In genomic region chr11:96397806-96398335, GRCm38 (mm10) we compare ENCODE assay signal across 15 mouse cellular contexts. TPM values are rescaled to one million over a fixed set of nuclear protein-coding genes. Genes with fewer than 3 reads are reported as not detected.
A peak's percentile ranks its signal among the peaks of the same experiment; 100 is the strongest.
DNase-seq lines count a peak whose midpoint lies in the region; ATAC-seq lines count a peak whose summit lies in the region.
"Had no signal": no experiment of that assay in that cellular context is flagged by ENCODE, and none has a peak within 500 bp of the region (broad histone marks: within the 10 kb centered on the region; RNA-seq: fewer than 3 reads in every experiment).

No protein-coding gene starts in this region.

- no peaks in the 10 kb centered on the region for H3K27me3 ChIP-seq in kidney, embryonic 15.5 days
- 0 out of 2 replicates have a peak, but pooled peaks cover 5% of the 10 kb centered on the region for H3K27me3 ChIP-seq in midbrain, embryonic 11.5 days (ENCODE audit: control insufficient read depth, insufficient read depth, low read length)
- H3K27me3 ChIP-seq in midbrain, embryonic 13.5 days, result peaks cover 8% of the 10 kb centered on the region; the same call in 1 of the 2 replicates
- H3K27me3 ChIP-seq in midbrain, embryonic 15.5 days (replicated peaks), result peaks cover 13% of the 10 kb centered on the region

- DNase-seq in kidney, adult 18-20 months, result no peak
- peak; percentile 81 for DNase-seq in midbrain, embryonic 11.5 days (ENCODE audit: low spot score, missing footprints)
- DNase-seq in lung, postnatal 4 days, result peak; percentile 32 to 37
- no peak for DNase-seq in MN1 (ENCODE audit: low spot score)
- DNase-seq: cerebellum, adult 18-20 months; kidney, adult 8-10 months had no signal

- no peaks in the 10 kb centered on the region for H3K36me3 ChIP-seq in kidney, embryonic 15.5 days
- no peaks in the 10 kb centered on the region for H3K36me3 ChIP-seq in midbrain, embryonic 11.5 days (ENCODE audit: control insufficient read depth, insufficient read depth, low read length)
- no peaks in the 10 kb centered on the region for H3K36me3 ChIP-seq in midbrain, embryonic 13.5 days
- H3K36me3 ChIP-seq in midbrain, embryonic 15.5 days (replicated peaks), result no peaks in the 10 kb centered on the region
- H3K36me3 ChIP-seq: embryonic facial prominence, embryonic 13.5 days; forebrain, embryonic 10.5 days; hindbrain, embryonic 12.5 days had no signal

- no peak overlapping the region for H3K4me3 ChIP-seq in kidney, embryonic 15.5 days (replicated peaks)
- H3K4me3 ChIP-seq in midbrain, embryonic 11.5 days (ENCODE audit: low read depth, low read length), result no peak overlapping the region
- no peak overlapping the region for H3K4me3 ChIP-seq in midbrain, embryonic 13.5 days (replicated peaks)
- H3K4me3 ChIP-seq in midbrain, embryonic 15.5 days, result no peak overlapping the region
- H3K4me3 ChIP-seq: embryonic facial prominence, embryonic 13.5 days; hindbrain, embryonic 12.5 days had no signal

- 0 out of 2 replicates have a peak, but pooled peaks have one; percentile 18 for ATAC-seq in kidney, embryonic 15.5 days (replicated peaks; ENCODE audit: low FRiP score)
- ATAC-seq in midbrain, embryonic 11.5 days (ENCODE audit: low FRiP score), result no peak
- ATAC-seq in midbrain, embryonic 13.5 days, result no peak
- ATAC-seq in midbrain, embryonic 15.5 days (replicated peaks), result no peak
- ATAC-seq: midbrain, embryonic 16.5 days had no signal

- peak overlapping the region; percentile 84 for H3K27ac ChIP-seq in kidney, embryonic 15.5 days
- H3K27ac ChIP-seq in midbrain, embryonic 11.5 days (ENCODE audit: low read depth, low read length), result no peak overlapping the region
- no peak overlapping the region for H3K27ac ChIP-seq in midbrain, embryonic 13.5 days
- H3K27ac ChIP-seq in midbrain, embryonic 15.5 days, result no peak overlapping the region
- H3K27ac ChIP-seq: embryonic facial prominence, embryonic 13.5 days; macrophage had no signal

- H3K9me3 ChIP-seq in kidney, embryonic 15.5 days (replicated peaks), result no peaks in the 10 kb centered on the region
- H3K9me3 ChIP-seq in midbrain, embryonic 11.5 days (ENCODE audit: control insufficient read depth, low read length), result no peaks in the 10 kb centered on the region
- no peaks in the 10 kb centered on the region for H3K9me3 ChIP-seq in midbrain, embryonic 13.5 days
- no peaks in the 10 kb centered on the region for H3K9me3 ChIP-seq in midbrain, embryonic 15.5 days
- H3K9me3 ChIP-seq: embryonic facial prominence, embryonic 13.5 days; forebrain, embryonic 10.5 days; hindbrain, embryonic 12.5 days had no signal

- 0 out of 2 replicates have a peak overlapping the region, but pooled peaks have one; percentile 35 for H3K4me2 ChIP-seq in kidney, embryonic 15.5 days
- no peak overlapping the region for H3K4me2 ChIP-seq in midbrain, embryonic 11.5 days
- no peak overlapping the region for H3K4me2 ChIP-seq in midbrain, embryonic 13.5 days (replicated peaks)
- no peak overlapping the region for H3K4me2 ChIP-seq in midbrain, embryonic 15.5 days
- H3K4me2 ChIP-seq: embryonic facial prominence, embryonic 13.5 days had no signal

- 44% methylated on average over 7 of the region's 7 CpGs for WGBS in kidney, embryonic 15.5 days
- 22% methylated on average over 7 of the region's 7 CpGs for WGBS in midbrain, embryonic 11.5 days
- 22% methylated on average over 7 of the region's 7 CpGs for WGBS in midbrain, embryonic 13.5 days
- WGBS in midbrain, embryonic 15.5 days, result 31% methylated on average over 7 of the region's 7 CpGs

- H3K4me1 ChIP-seq in kidney, embryonic 15.5 days, result peaks cover 38% of the 10 kb centered on the region
- H3K4me1 ChIP-seq in midbrain, embryonic 11.5 days (ENCODE audit: control insufficient read depth, insufficient read depth, low read length), result peaks cover 6% of the 10 kb centered on the region
- peaks cover 13% of the 10 kb centered on the region for H3K4me1 ChIP-seq in midbrain, embryonic 13.5 days (replicated peaks)
- H3K4me1 ChIP-seq in midbrain, embryonic 15.5 days, result peaks cover 5% of the 10 kb centered on the region

- H3K9ac ChIP-seq in kidney, embryonic 15.5 days, result no peak overlapping the region
- no peak overlapping the region for H3K9ac ChIP-seq in midbrain, embryonic 11.5 days (ENCODE audit: low read length)
- H3K9ac ChIP-seq in midbrain, embryonic 13.5 days (replicated peaks), result no peak overlapping the region
- no peak overlapping the region for H3K9ac ChIP-seq in midbrain, embryonic 15.5 days
- H3K9ac ChIP-seq: embryonic facial prominence, embryonic 13.5 days had no signal

RNA-seq across cellular contexts. Expression of gene Hoxb1, which starts 32.3 kb away (rescaled TPM):
- 0.27 and 0.35 TPM in 2 replicates for polyA plus RNA-seq in kidney, embryonic 15.5 days (2015; fragmentation: Nextera tagmentation; extraction: Ambion mirVana)
- not detected in 2 replicates for polyA plus RNA-seq in midbrain, embryonic 11.5 days (2014; fragmentation: Nextera tagmentation; extraction: Ambion mirVana)
- not detected in 2 replicates for polyA plus RNA-seq in midbrain, embryonic 13.5 days (2015; fragmentation: Nextera tagmentation; extraction: Ambion mirVana)
- polyA plus RNA-seq in midbrain, embryonic 15.5 days (2015; fragmentation: Nextera tagmentation; extraction: Ambion mirVana), result not detected in 2 replicates
- polyA plus RNA-seq: C2C12; embryonic facial prominence, embryonic 13.5 days; forebrain, embryonic 10.5 days; macrophage; midbrain, embryonic 16.5 days had no signal

RNA-seq across cellular contexts. Expression of gene Hoxb2, which starts 47.5 kb away (rescaled TPM):
- 45.7 and 45.9 TPM in 2 replicates for polyA plus RNA-seq in kidney, embryonic 15.5 days (2015; fragmentation: Nextera tagmentation; extraction: Ambion mirVana)
- polyA plus RNA-seq in midbrain, embryonic 11.5 days (2014; fragmentation: Nextera tagmentation; extraction: Ambion mirVana), result not detected in 2 replicates
- polyA plus RNA-seq in midbrain, embryonic 13.5 days (2015; fragmentation: Nextera tagmentation; extraction: Ambion mirVana), result 0.19 and 0.28 TPM in 2 replicates
- 0.17 and 0.32 TPM in 2 replicates for polyA plus RNA-seq in midbrain, embryonic 15.5 days (2015; fragmentation: Nextera tagmentation; extraction: Ambion mirVana)
- polyA plus RNA-seq: C2C12; forebrain, embryonic 10.5 days; macrophage had no signal

Comparison
In these comparisons a context has a peak if more than half of its experiments do, and no peak if none do; other contexts are left out.
1. DNase-seq: peak in midbrain, embryonic 11.5 days (single experiment) and lung, postnatal 4 days (2 of 2); none in kidney, adult 18-20 months (single experiment) and MN1 (single experiment).
2. RNA of gene Hoxb2, which starts 47.5 kb away (polyA plus RNA-seq): 45.7 to 45.9 TPM in kidney, embryonic 15.5 days; 0.17 to 0.32 TPM in midbrain, embryonic 15.5 days, 0.19 to 0.28 TPM in midbrain, embryonic 13.5 days and not detected in midbrain, embryonic 11.5 days; every median in the first group is over 10 times any median in the second.